Comparison of ENCODE assay signal across 9 mouse cellular contexts in the genomic region with DNA sequence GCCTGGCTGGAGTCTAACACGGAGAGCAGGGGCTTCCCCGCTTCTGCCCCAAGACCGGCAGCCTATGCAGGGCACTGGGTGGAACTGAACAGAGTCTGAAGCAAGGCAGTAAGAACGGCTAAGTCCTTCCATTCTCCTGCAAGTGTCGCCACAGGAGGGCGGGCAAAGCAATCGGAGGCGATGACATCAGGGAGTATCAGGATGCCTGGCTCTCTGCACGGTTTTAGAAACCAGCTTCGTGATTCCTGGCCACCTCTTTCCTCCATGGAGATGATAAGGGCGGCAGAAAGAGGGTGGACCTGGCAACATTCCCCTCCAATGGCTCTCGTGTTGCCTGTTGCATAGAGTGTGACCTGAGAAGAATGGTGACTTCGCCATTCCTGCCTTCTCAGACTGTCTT. TPM values are rescaled to one million over a fixed set of nuclear protein-coding genes. Genes with fewer than 3 reads are reported as not detected.
DNase-seq lines count a peak whose midpoint lies in the region; ATAC-seq and TF ChIP-seq lines count a peak whose summit lies in the region.
"Had no signal": no experiment of that assay in that cellular context is flagged by ENCODE, and none has a peak within 500 bp of the region (broad histone marks: within the 10 kb centered on the region; RNA-seq: fewer than 3 reads in every experiment).

No protein-coding gene starts in this region.

- ATAC-seq in hindbrain, embryonic 15.5 days (ENCODE audit: low FRiP score, low read depth), result peak; percentile 27; the same call in 1 of the 2 replicates
- no peak for ATAC-seq in midbrain, postnatal 0 days (ENCODE audit: low FRiP score)

- H3K27me3 ChIP-seq in heart, adult 2 months (ENCODE audit: control insufficient read depth, insufficient read depth, low read length), result no peaks in the 10 kb centered on the region
- H3K27me3 ChIP-seq in hindbrain, embryonic 15.5 days, result no peaks in the 10 kb centered on the region
- H3K27me3 ChIP-seq in midbrain, postnatal 0 days (ENCODE audit: insufficient read depth, low read length), result no peaks in the 10 kb centered on the region

- no peak for DNase-seq in heart, adult 2 months
- DNase-seq in heart, adult 8-10 months (ENCODE audit: low spot score), result no peak
- peak; percentile 36 for DNase-seq in embryo, embryonic 11 days
- peak; percentile 60 for DNase-seq in midbrain, postnatal 0 days (ENCODE audit: low spot score)
- no peak for DNase-seq in urinary bladder, adult 2 months (ENCODE audit: low spot score)
- DNase-seq in gastrocnemius, adult 18-20 months (ENCODE audit: low spot score), result no peak
- no peak for DNase-seq in spleen, postnatal 4 days (ENCODE audit: low spot score in 2 of 2)

- 3% methylated on average over 13 of the region's 13 CpGs for WGBS in heart, adult 2 months
- 4% methylated on average over 13 of the region's 13 CpGs for WGBS in hindbrain, embryonic 15.5 days
- WGBS in midbrain, postnatal 0 days, result 7% methylated on average over 13 of the region's 13 CpGs

- TF ChIP-seq EP300 in heart, adult 2 months (IDR thresholded peaks at IDR 0.05; ENCODE audit: insufficient read depth, low read depth, low read length), result no peak

- no peak overlapping the region for H3K4me3 ChIP-seq in heart, adult 2 months
- peak overlapping the region; percentile 11; the same call in 1 of the 2 replicates for H3K4me3 ChIP-seq in hindbrain, embryonic 15.5 days
- 0 out of 2 replicates have a peak overlapping the region, but pooled peaks have one; percentile 6 for H3K4me3 ChIP-seq in midbrain, postnatal 0 days (ENCODE audit: low read depth, low read length)
- H3K4me3 ChIP-seq: myocyte had no signal

- TF ChIP-seq CTCF in heart, adult 2 months (IDR thresholded peaks at IDR 0.05), result 0 out of 2 replicates have a peak, but pooled peaks have one; percentile 3
- peak; percentile 73 for TF ChIP-seq CTCF in midbrain, postnatal 0 days (IDR thresholded peaks at IDR 0.05)

- H3K9ac ChIP-seq in heart, adult 2 months (ENCODE audit: low read depth, low read length), result no peak overlapping the region
- peak overlapping the region; percentile 5; the same call in 1 of the 2 replicates for H3K9ac ChIP-seq in hindbrain, embryonic 15.5 days
- peak overlapping the region; percentile 46 for H3K9ac ChIP-seq in midbrain, postnatal 0 days (replicated peaks; ENCODE audit: low read length, poor library complexity, severe bottlenecking)

- peaks cover 5% of the 10 kb centered on the region for H3K4me1 ChIP-seq in heart, adult 2 months (ENCODE audit: control insufficient read depth, insufficient read depth, low read length)
- peaks cover 9% of the 10 kb centered on the region for H3K4me1 ChIP-seq in hindbrain, embryonic 15.5 days (replicated peaks)
- no peaks in the 10 kb centered on the region for H3K4me1 ChIP-seq in midbrain, postnatal 0 days (ENCODE audit: insufficient read depth, low read length)

- TF ChIP-seq POLR2A in heart, adult 2 months (IDR thresholded peaks at IDR 0.05; ENCODE audit: insufficient read depth, low read depth, low read length), result no peak

- no peaks in the 10 kb centered on the region for H3K79me2 ChIP-seq in heart, adult 2 months (replicated peaks; ENCODE audit: control insufficient read depth, insufficient read depth, low read length)

- no peaks in the 10 kb centered on the region for H3K9me3 ChIP-seq in hindbrain, embryonic 15.5 days
- no peaks in the 10 kb centered on the region for H3K9me3 ChIP-seq in midbrain, postnatal 0 days (ENCODE audit: low read length)

- H3K4me2 ChIP-seq in hindbrain, embryonic 15.5 days, result peak overlapping the region; percentile 48
- H3K4me2 ChIP-seq in midbrain, postnatal 0 days (ENCODE audit: low read depth, low read length, poor library complexity, severe bottlenecking), result peak overlapping the region; percentile 35

- H3K27ac ChIP-seq in heart, adult 2 months, result no peak overlapping the region
- no peak overlapping the region for H3K27ac ChIP-seq in hindbrain, embryonic 15.5 days (replicated peaks)
- H3K27ac ChIP-seq in midbrain, postnatal 0 days (ENCODE audit: low read depth, low read length), result no peak overlapping the region

- no peaks in the 10 kb centered on the region for H3K36me3 ChIP-seq in heart, adult 2 months (ENCODE audit: control insufficient read depth, insufficient read depth, low read length)
- peaks cover 18% of the 10 kb centered on the region for H3K36me3 ChIP-seq in hindbrain, embryonic 15.5 days
- peaks cover 17% of the 10 kb centered on the region for H3K36me3 ChIP-seq in midbrain, postnatal 0 days (ENCODE audit: insufficient read depth, low read length)

- intact Hi-C loops in heart, adult 2 months (cut with DNase I), result no loop called here

RNA-seq across cellular contexts. Expression of a gene that starts 28.2 kb away (rescaled TPM):
- total RNA-seq in heart, adult 2 months (2021), result 100 to 1,000 TPM in 1 of 2 experiments, 10 to 100 TPM in 1; 76.8 to 112 TPM
- polyA plus RNA-seq in heart, adult 2 months (2012; rRNA removed), result 44.7 and 55.9 TPM in 2 replicates
- total RNA-seq in heart, adult 8-10 months (2022), result 100 to 1,000 TPM in 1 of 4 experiments, 10 to 100 TPM in 3; 75.9 to 101 (median 94.1) TPM
- 83.1 and 88.6 TPM in 2 replicates for polyA plus RNA-seq in hindbrain, embryonic 15.5 days (2015; fragmentation: Nextera tagmentation; extraction: Ambion mirVana)
- 91.5 and 95.0 TPM in 2 replicates for total RNA-seq in midbrain, postnatal 0 days (2014; rRNA removed)
- polyA plus RNA-seq in midbrain, postnatal 0 days (2015; fragmentation: Nextera tagmentation; extraction: Ambion mirVana), result 63.9 and 70.9 TPM in 2 replicates
- polyA plus RNA-seq in urinary bladder, adult 2 months (2012; rRNA removed), result 69.9 and 73.2 TPM in 2 replicates
- total RNA-seq in gastrocnemius, adult 18-20 months (2021), result 10 to 100 TPM; 89.2 to 94.8 TPM

RNA-seq across cellular contexts. Expression of a gene that starts 32.2 kb away (rescaled TPM):
- 1 to 10 TPM; 6.2 to 7.8 TPM for total RNA-seq in heart, adult 2 months (2021)
- polyA plus RNA-seq in heart, adult 2 months (2012; rRNA removed), result 3.1 and 4.7 TPM in 2 replicates
- total RNA-seq in heart, adult 8-10 months (2022), result 1 to 10 TPM; 6.1 to 8.4 (median 6.3) TPM
- 57.6 and 57.7 TPM in 2 replicates for polyA plus RNA-seq in hindbrain, embryonic 15.5 days (2015; fragmentation: Nextera tagmentation; extraction: Ambion mirVana)
- total RNA-seq in midbrain, postnatal 0 days (2014; rRNA removed), result 30.1 and 35.5 TPM in 2 replicates
- 61.9 and 65.1 TPM in 2 replicates for polyA plus RNA-seq in midbrain, postnatal 0 days (2015; fragmentation: Nextera tagmentation; extraction: Ambion mirVana)
- polyA plus RNA-seq in urinary bladder, adult 2 months (2012; rRNA removed), result 18.1 and 21.7 TPM in 2 replicates
- 1 to 10 TPM; 5.0 to 5.4 TPM for total RNA-seq in gastrocnemius, adult 18-20 months (2021)

Comparison
In these comparisons a context has a peak if more than half of its experiments do, and no peak if none do; other contexts are left out.
1. DNase-seq: peak in embryo, embryonic 11 days (single experiment) and midbrain, postnatal 0 days (single experiment); none in heart, adult 2 months (0 of 2), heart, adult 8-10 months (single experiment), urinary bladder, adult 2 months (single experiment), gastrocnemius, adult 18-20 months (single experiment) and spleen, postnatal 4 days (0 of 2).